In genomic region chr6:85371859-85372405, GRCm38 (mm10) we compare ENCODE assay signal across 12 mouse cellular contexts. TPM values are rescaled to one million over a fixed set of nuclear protein-coding genes. Genes with fewer than 3 reads are reported as not detected.
DNase-seq lines count a peak whose midpoint lies in the region; ATAC-seq and TF ChIP-seq lines count a peak whose summit lies in the region.
"Had no signal": no experiment of that assay in that cellular context is flagged by ENCODE, and none has a peak within 500 bp of the region (broad histone marks: within the 10 kb centered on the region; RNA-seq: fewer than 3 reads in every experiment).

No protein-coding gene starts in this region.

- peak; percentile 38 for DNase-seq in cerebellum, adult 9-10 months
- no peak for DNase-seq in cerebellum, adult 11 months
- no peak for DNase-seq in layer of hippocampus, adult 2 months (ENCODE audit: low spot score in 2 of 2)
- no peak for DNase-seq in layer of hippocampus, postnatal 25 days (ENCODE audit: extremely low spot score in 1 of 2, low spot score in 1 of 2)
- DNase-seq in c-Kit-positive CD71-positive TER-119-positive erythroid progenitor cells, embryonic 14.5 days (ENCODE audit: low spot score), result no peak
- no peak for DNase-seq in left cerebral cortex, postnatal 25 days (ENCODE audit: low spot score in 2 of 2)
- DNase-seq: lung, postnatal 10 days; right cerebral cortex, postnatal 25 days had no signal

- intact Hi-C loops in left cerebral cortex, postnatal 25 days (cut with DNase I), result no loop called here

- no peak for TF ChIP-seq POLR2A in myocyte (IDR thresholded peaks at IDR 0.05; ENCODE audit: insufficient read length, low read depth)

- TF ChIP-seq CTCF in layer of hippocampus, adult 2 months (conservative IDR thresholded peaks at IDR 0.05), result no peak

- peak overlapping the region; percentile 69 for H3K4me2 ChIP-seq in heart, embryonic 16.5 days (ENCODE audit: low read depth, low read length)
- peak overlapping the region; percentile 96 for H3K4me2 ChIP-seq in myocyte (ENCODE audit: low read depth)

- peaks cover 17% of the 10 kb centered on the region for H3K79me2 ChIP-seq in myocyte (ENCODE audit: control insufficient read depth, insufficient read depth)

- ATAC-seq in heart, embryonic 16.5 days (replicated peaks; ENCODE audit: extremely low read depth, insufficient read depth, low FRiP score), result no peak

- WGBS in heart, embryonic 16.5 days, result 51% methylated on average over 6 of the region's 6 CpGs

- peak overlapping the region; percentile 97; the same call in 1 of the 2 replicates for H3K4me3 ChIP-seq in layer of hippocampus, adult 2 months
- H3K4me3 ChIP-seq in heart, embryonic 16.5 days (ENCODE audit: low read length), result peak overlapping the region; percentile 81
- H3K4me3 ChIP-seq in myocyte, result peak overlapping the region; percentile 54

- H3K4me1 ChIP-seq in heart, embryonic 16.5 days (ENCODE audit: control insufficient read depth, insufficient read depth, low read length), result peaks cover 53% of the 10 kb centered on the region

- no peaks in the 10 kb centered on the region for H3K36me3 ChIP-seq in heart, embryonic 16.5 days (ENCODE audit: control insufficient read depth, insufficient read depth)
- H3K36me3 ChIP-seq in myocyte (ENCODE audit: control insufficient read depth, insufficient read depth), result no peaks in the 10 kb centered on the region

- H3K9me3 ChIP-seq in heart, embryonic 16.5 days (replicated peaks; ENCODE audit: control insufficient read depth, low read length), result no peaks in the 10 kb centered on the region

- H3K9ac ChIP-seq in heart, embryonic 16.5 days (ENCODE audit: low read length), result peak overlapping the region; percentile 99

- H3K27ac ChIP-seq in layer of hippocampus, adult 2 months, result no peak overlapping the region; the same call in 1 of the 2 replicates
- peak overlapping the region; percentile 85 for H3K27ac ChIP-seq in heart, embryonic 16.5 days (ENCODE audit: low read length)

- no peaks in the 10 kb centered on the region for H3K27me3 ChIP-seq in heart, embryonic 16.5 days (ENCODE audit: control insufficient read depth, insufficient read depth, low read length)
- H3K27me3 ChIP-seq in myocyte (ENCODE audit: control insufficient read depth, insufficient read depth, insufficient read length), result no peaks in the 10 kb centered on the region

- no peak overlapping the region for H3ac ChIP-seq in myocyte (ENCODE audit: control insufficient read depth, insufficient read length)

TF ChIP-seq in myocyte, 11 proteins besides CTCF, POLR2A, EP300 and RAD21:
- TF ChIP-seq POLR2AphosphoS2 (IDR thresholded peaks at IDR 0.05; ENCODE audit: insufficient read length, low read depth) (no peak), E2F4 (IDR thresholded peaks at IDR 0.05; ENCODE audit: insufficient read depth) (no peak), CEBPB (IDR thresholded peaks at IDR 0.05; ENCODE audit: insufficient read depth, poor library complexity, severe bottlenecking) (no peak), TCF12 (IDR thresholded peaks at IDR 0.05; ENCODE audit: insufficient read depth, poor library complexity, severe bottlenecking) (no peak), MAX (IDR thresholded peaks at IDR 0.05; ENCODE audit: low read depth) (no peak), SRF (IDR thresholded peaks at IDR 0.05; ENCODE audit: control insufficient read depth, insufficient read length, low read depth) (no peak), USF1 (IDR thresholded peaks at IDR 0.05; ENCODE audit: low read depth) (no peak), MYOG (IDR thresholded peaks at IDR 0.05; ENCODE audit: control insufficient read depth in 1 of 3, insufficient read depth in 1 of 3, insufficient read length in 2 of 3, low read depth in 2 of 3) (no peak), REST (IDR thresholded peaks at IDR 0.05; ENCODE audit: insufficient read depth, insufficient read length) (no peak), MYOD1 (IDR thresholded peaks at IDR 0.05; ENCODE audit: control insufficient read depth in 1 of 3, insufficient read length in 2 of 3, low read depth in 2 of 3) (no peak), TCF3 (IDR thresholded peaks at IDR 0.05; ENCODE audit: insufficient read length, low read depth) (no peak)

RNA-seq across cellular contexts. Expression of gene Rab11fip5, which starts 2.5 kb away (rescaled TPM):
- 10 to 100 TPM; 55.1 to 58.2 TPM for total RNA-seq in layer of hippocampus, adult 2 months (2021)
- 10 to 100 TPM; 53.8 to 55.3 TPM for total RNA-seq in layer of hippocampus, postnatal 25 days (2021)
- 42.1 and 51.9 TPM in 2 replicates for polyA plus RNA-seq in heart, embryonic 16.5 days (2015; fragmentation: Nextera tagmentation; extraction: Ambion mirVana)
- 24.8 TPM for polyA plus RNA-seq in myocyte (2012; fragmentation: generic; extraction: Trizol)
- total RNA-seq in left cerebral cortex, postnatal 25 days (2021), result 10 to 100 TPM; 65.7 to 66.8 TPM

RNA-seq across cellular contexts. Expression of gene Sfxn5, which starts 38.7 kb away (rescaled TPM):
- 100 to 1,000 TPM; 167 to 175 TPM for total RNA-seq in layer of hippocampus, adult 2 months (2021)
- 100 to 1,000 TPM; 168 to 177 TPM for total RNA-seq in layer of hippocampus, postnatal 25 days (2021)
- 3.2 and 4.9 TPM in 2 replicates for polyA plus RNA-seq in heart, embryonic 16.5 days (2015; fragmentation: Nextera tagmentation; extraction: Ambion mirVana)
- polyA plus RNA-seq in myocyte (2012; fragmentation: generic; extraction: Trizol), result 2.0 TPM
- total RNA-seq in left cerebral cortex, postnatal 25 days (2021), result 100 to 1,000 TPM; 165 TPM

RNA-seq across cellular contexts. Expression of gene Noto, which starts 51.8 kb away (rescaled TPM):
- total RNA-seq in layer of hippocampus, adult 2 months (2021), result not detected
- total RNA-seq in layer of hippocampus, postnatal 25 days (2021), result not detected
- not detected in 2 replicates for polyA plus RNA-seq in heart, embryonic 16.5 days (2015; fragmentation: Nextera tagmentation; extraction: Ambion mirVana)
- polyA plus RNA-seq in myocyte (2012; fragmentation: generic; extraction: Trizol), result not detected
- total RNA-seq in left cerebral cortex, postnatal 25 days (2021), result not detected
- polyA plus RNA-seq: brain, embryonic 14.5 days; kidney, embryonic 14.5 days had no signal

RNA-seq across cellular contexts. Expression of gene Smyd5, which starts 59.9 kb away (rescaled TPM):
- 10 to 100 TPM; 45.4 to 46.0 TPM for total RNA-seq in layer of hippocampus, adult 2 months (2021)
- 10 to 100 TPM; 38.9 to 40.9 TPM for total RNA-seq in layer of hippocampus, postnatal 25 days (2021)
- 35.0 and 35.6 TPM in 2 replicates for polyA plus RNA-seq in heart, embryonic 16.5 days (2015; fragmentation: Nextera tagmentation; extraction: Ambion mirVana)
- 34.6 TPM for polyA plus RNA-seq in myocyte (2012; fragmentation: generic; extraction: Trizol)
- total RNA-seq in left cerebral cortex, postnatal 25 days (2021), result 10 to 100 TPM; 38.6 to 39.4 TPM
